Mouse (Mus musculus): ENCODE results near the gene Rnf146. TPM values are rescaled to one million over a fixed set of nuclear protein-coding genes. Genes with fewer than 3 reads are reported as not detected.

Gene Rnf146
- polyA plus RNA-seq, 1 experiment = 9.1 TPM

DNA sequence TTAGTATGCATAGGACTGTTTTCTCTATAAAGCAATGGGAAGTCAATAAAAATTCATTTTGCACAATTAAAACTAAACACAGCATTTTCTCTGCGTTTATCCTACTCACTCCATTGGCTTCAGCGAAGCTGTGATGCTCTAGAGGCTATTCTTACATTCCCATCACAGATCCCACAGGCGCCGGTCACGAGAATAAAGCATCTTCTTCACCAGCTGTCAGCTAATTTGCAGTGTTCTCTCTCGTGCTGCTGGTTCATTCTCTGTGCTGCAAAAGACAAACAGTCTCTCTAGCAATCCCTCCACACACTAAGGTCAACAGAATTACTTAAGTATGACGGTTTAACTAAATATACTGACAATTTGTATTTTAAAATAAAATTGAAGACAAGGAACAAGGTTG lies 8.1 kb downstream of the Rnf146 start:
- H3K4me1 ChIP-seq (ENCODE audit: control insufficient read depth, insufficient read depth, insufficient read length, low read length) = peaks cover 2% of the 10 kb centered on the region; the same call in 1 of the 2 replicates
- H3K27me3 ChIP-seq (ENCODE audit: control insufficient read depth, insufficient read depth, low read length) = no peaks in the 10 kb centered on the region
- no peak overlapping the region for H3K4me3 ChIP-seq (ENCODE audit: low read depth, low read length)
- H3K36me3 ChIP-seq (ENCODE audit: control insufficient read depth, insufficient read depth, low read length) = peaks cover 20% of the 10 kb centered on the region
- TF ChIP-seq CTCF (IDR thresholded peaks at IDR 0.05; ENCODE audit: extremely low read depth, insufficient read length, insufficient replicate concordance, low read depth, low read length) = no peak
- TF ChIP-seq POLR2A (IDR thresholded peaks at IDR 0.05; ENCODE audit: low read depth, low read length) = no peak
- H3K27ac ChIP-seq (ENCODE audit: insufficient read depth, low read depth, low read length) = no peak overlapping the region
- whole genome bisulfite sequencing = 69% methylated on average over 7 of the region's 7 CpGs

DNA sequence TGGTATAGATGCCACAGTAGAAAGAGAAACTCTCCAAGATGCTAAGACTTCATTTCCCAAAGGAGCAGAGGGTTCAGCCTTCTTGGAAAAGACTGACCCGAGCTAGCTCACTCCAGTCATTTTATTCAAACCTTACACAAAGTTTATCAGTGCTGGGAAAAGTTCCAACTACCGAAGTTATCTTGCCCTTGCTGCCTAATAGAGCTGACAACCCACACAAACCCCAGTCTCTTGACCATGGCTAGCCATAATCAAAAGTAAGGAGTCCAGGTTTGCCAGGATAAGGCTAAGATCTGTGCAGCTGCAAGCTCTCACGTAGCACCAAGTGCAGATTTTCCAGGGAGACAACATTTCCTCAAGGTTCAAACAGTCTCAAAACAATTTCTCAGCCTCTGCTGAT lies 9.7 kb downstream of the Rnf146 start:
- H3K4me3 ChIP-seq (ENCODE audit: low read depth, low read length) = no peak overlapping the region
- H3K27me3 ChIP-seq (ENCODE audit: control insufficient read depth, insufficient read depth, low read length) = no peaks in the 10 kb centered on the region
- TF ChIP-seq POLR2A (IDR thresholded peaks at IDR 0.05; ENCODE audit: low read depth, low read length) (no peak), CTCF (IDR thresholded peaks at IDR 0.05; ENCODE audit: extremely low read depth, insufficient read length, insufficient replicate concordance, low read depth, low read length) (no peak)
- no peak overlapping the region for H3K27ac ChIP-seq (ENCODE audit: insufficient read depth, low read depth, low read length)
- WGBS = 50% methylated on average over 3 of the region's 3 CpGs
- H3K36me3 ChIP-seq (ENCODE audit: control insufficient read depth, insufficient read depth, low read length) = peaks cover 23% of the 10 kb centered on the region
- peaks cover 2% of the 10 kb centered on the region; the same call in 1 of the 2 replicates for H3K4me1 ChIP-seq (ENCODE audit: control insufficient read depth, insufficient read depth, insufficient read length, low read length)

DNA sequence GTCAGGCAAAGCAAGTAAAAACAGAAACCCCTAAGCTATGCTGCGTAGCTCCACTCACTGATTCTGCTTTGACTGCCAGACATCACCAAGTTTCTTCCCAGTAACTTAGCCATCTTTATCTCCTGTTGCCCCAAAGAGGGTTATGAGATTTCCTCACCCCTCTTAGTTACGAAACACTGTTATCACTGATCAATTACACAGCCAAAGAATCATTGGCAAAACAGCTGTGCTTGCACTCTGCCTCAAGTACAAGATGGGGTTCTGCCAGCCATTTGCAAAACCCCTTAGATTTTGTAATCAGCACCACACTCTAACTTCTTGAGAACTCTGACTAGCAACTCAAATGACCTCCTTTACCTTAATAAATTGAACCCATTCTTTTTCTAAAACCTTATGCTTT lies 10.8 kb downstream of the Rnf146 start:
- no peak overlapping the region for H3K4me3 ChIP-seq (ENCODE audit: low read depth, low read length)
- no peak for TF ChIP-seq POLR2A (IDR thresholded peaks at IDR 0.05; ENCODE audit: low read depth, low read length)
- no peak overlapping the region for H3K27ac ChIP-seq (ENCODE audit: insufficient read depth, low read depth, low read length)
- no peaks in the 10 kb centered on the region; the same call in 1 of the 2 replicates for H3K4me1 ChIP-seq (ENCODE audit: control insufficient read depth, insufficient read depth, insufficient read length, low read length)
- no peaks in the 10 kb centered on the region for H3K27me3 ChIP-seq (ENCODE audit: control insufficient read depth, insufficient read depth, low read length)
- WGBS = 79% methylated on average over 2 of the region's 2 CpGs
- peaks cover 32% of the 10 kb centered on the region for H3K36me3 ChIP-seq (ENCODE audit: control insufficient read depth, insufficient read depth, low read length)

DNA sequence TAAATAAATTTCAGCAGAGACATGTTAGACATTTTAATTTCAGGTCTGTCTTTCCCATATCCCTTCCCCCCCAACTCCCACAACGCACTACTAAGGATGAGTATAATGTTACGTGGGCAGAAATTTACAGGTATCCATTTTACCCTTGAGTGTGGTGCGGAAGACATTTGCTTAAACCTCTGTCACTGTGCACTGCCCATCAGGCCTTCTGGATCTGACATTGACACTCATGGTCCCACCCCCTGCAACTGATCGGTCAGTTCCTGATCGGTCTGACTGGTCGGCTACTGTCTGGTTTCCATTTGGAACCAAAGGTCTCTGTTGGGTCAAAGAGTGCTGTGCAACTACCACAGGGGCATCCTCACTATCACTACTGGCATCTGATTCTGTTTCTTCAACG lies 15.6 kb downstream of the Rnf146 start:
- Histone ChIP-seq H3K4me1 (ENCODE audit: control insufficient read depth, insufficient read depth, insufficient read length, low read length) (no peaks in the 10 kb centered on the region), H3K27me3 (ENCODE audit: control insufficient read depth, insufficient read depth, low read length) (no peaks in the 10 kb centered on the region), H3K27ac (ENCODE audit: insufficient read depth, low read depth, low read length) (no peak overlapping the region), H3K36me3 (ENCODE audit: control insufficient read depth, insufficient read depth, low read length) (peaks cover 38% of the 10 kb centered on the region), H3K4me3 (ENCODE audit: low read depth, low read length) (no peak overlapping the region)
- no peak for TF ChIP-seq POLR2A (IDR thresholded peaks at IDR 0.05; ENCODE audit: low read depth, low read length)
- no peak for TF ChIP-seq CTCF (IDR thresholded peaks at IDR 0.05; ENCODE audit: extremely low read depth, insufficient read length, insufficient replicate concordance, low read depth, low read length)
- WGBS = 94% methylated on average over 7 of the region's 7 CpGs

- 89% methylated on average over 4 of the region's 4 CpGs for WGBS
- peaks cover 27% of the 10 kb centered on the region for H3K36me3 ChIP-seq (ENCODE audit: control insufficient read depth, insufficient read depth, low read length)
Measured at GRCm38 (mm10) chr10:29344232-29344631, 18.0 kb downstream of the Rnf146 start.

DNA sequence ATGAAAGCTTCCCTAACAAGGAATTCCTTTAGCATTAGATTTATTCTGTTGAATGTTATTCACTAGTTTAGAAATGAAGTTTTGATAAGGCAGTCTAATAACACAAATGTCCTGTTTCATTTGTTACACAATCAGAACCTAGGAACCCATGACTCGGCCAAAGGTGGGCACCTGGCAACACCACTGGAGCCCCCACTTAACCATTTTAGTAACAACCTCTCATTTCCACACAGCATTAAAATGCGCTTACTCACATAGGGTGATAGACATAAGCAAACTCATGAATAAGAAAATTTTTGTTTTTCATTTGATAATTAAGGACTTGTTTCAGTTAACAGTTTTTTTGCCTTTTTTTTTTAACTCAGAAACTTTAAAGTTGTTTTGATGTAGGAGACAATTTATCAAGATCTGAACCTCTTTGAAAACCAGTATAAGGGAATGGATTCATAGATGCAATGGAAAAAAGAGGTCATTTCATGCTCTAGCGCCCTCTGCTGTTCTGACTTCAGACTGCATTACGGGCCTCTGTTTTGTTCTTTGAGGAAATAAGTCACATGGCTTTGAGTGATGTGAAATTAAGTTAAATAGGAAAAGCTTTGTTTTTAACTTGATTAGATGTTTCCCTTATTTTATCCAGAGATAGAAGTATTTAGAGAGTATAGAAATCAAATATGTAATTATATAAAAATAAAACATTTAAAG lies 23.7 kb downstream of the Rnf146 start:
- Histone ChIP-seq H3K27me3 (ENCODE audit: control insufficient read depth, insufficient read depth, low read length) (no peaks in the 10 kb centered on the region), H3K4me3 (ENCODE audit: low read depth, low read length) (no peak overlapping the region), H3K27ac (ENCODE audit: insufficient read depth, low read depth, low read length) (no peak overlapping the region), H3K36me3 (ENCODE audit: control insufficient read depth, insufficient read depth, low read length) (peaks cover 5% of the 10 kb centered on the region), H3K4me1 (ENCODE audit: control insufficient read depth, insufficient read depth, insufficient read length, low read length) (no peaks in the 10 kb centered on the region)
- 47% methylated on average over 4 of the region's 4 CpGs for WGBS
- TF ChIP-seq POLR2A (IDR thresholded peaks at IDR 0.05; ENCODE audit: low read depth, low read length) (no peak), CTCF (IDR thresholded peaks at IDR 0.05; ENCODE audit: extremely low read depth, insufficient read length, insufficient replicate concordance, low read depth, low read length) (peak; percentile 23; the same call in 1 of the 2 replicates)

More at GRCm38 (mm10) chr10:29344232-29344631, 18.0 kb downstream of the Rnf146 start:
- TF ChIP-seq POLR2A (IDR thresholded peaks at IDR 0.05; ENCODE audit: low read depth, low read length) (no peak), CTCF (IDR thresholded peaks at IDR 0.05; ENCODE audit: extremely low read depth, insufficient read length, insufficient replicate concordance, low read depth, low read length) (no peak)
- Histone ChIP-seq H3K27ac (ENCODE audit: insufficient read depth, low read depth, low read length) (no peak overlapping the region), H3K4me3 (ENCODE audit: low read depth, low read length) (no peak overlapping the region), H3K27me3 (ENCODE audit: control insufficient read depth, insufficient read depth, low read length) (no peaks in the 10 kb centered on the region), H3K4me1 (ENCODE audit: control insufficient read depth, insufficient read depth, insufficient read length, low read length) (no peaks in the 10 kb centered on the region)

DNA sequence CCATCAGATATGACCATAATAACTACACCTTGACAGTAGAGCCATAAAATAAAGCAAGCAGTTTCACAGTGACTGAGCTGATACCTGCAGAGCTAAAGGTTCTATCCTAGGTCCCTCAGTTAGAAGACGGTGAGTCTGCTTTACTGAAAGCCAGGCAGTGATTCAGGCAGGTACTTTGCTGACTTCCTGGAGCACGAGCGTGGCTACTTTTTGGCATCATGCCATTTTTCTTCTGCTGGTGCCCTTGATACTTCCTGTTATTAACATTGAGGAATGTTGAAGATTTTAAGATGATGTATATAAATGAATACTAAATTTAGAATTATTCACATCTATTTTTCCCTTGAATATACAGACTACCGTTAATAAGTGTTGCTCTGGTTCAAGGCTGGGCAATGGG lies 28.4 kb downstream of the Rnf146 start:
- no peak for TF ChIP-seq POLR2A (IDR thresholded peaks at IDR 0.05; ENCODE audit: low read depth, low read length)
- TF ChIP-seq CTCF (IDR thresholded peaks at IDR 0.05; ENCODE audit: extremely low read depth, insufficient read length, insufficient replicate concordance, low read depth, low read length) = no peak
- no peak overlapping the region for H3K27ac ChIP-seq (ENCODE audit: insufficient read depth, low read depth, low read length)
- WGBS = 32% methylated on average over 4 of the region's 4 CpGs
- H3K27me3 ChIP-seq (ENCODE audit: control insufficient read depth, insufficient read depth, low read length) = no peaks in the 10 kb centered on the region
- no peak overlapping the region for H3K4me3 ChIP-seq (ENCODE audit: low read depth, low read length)
- H3K36me3 ChIP-seq (ENCODE audit: control insufficient read depth, insufficient read depth, low read length) = peaks cover 4% of the 10 kb centered on the region; the same call in 1 of the 2 replicates
- H3K4me1 ChIP-seq (ENCODE audit: control insufficient read depth, insufficient read depth, insufficient read length, low read length) = no peaks in the 10 kb centered on the region

Data from small intestine, adult 2 months (tissue).